Comparison of ENCODE assay signal across 13 mouse cellular contexts in the genomic region with DNA sequence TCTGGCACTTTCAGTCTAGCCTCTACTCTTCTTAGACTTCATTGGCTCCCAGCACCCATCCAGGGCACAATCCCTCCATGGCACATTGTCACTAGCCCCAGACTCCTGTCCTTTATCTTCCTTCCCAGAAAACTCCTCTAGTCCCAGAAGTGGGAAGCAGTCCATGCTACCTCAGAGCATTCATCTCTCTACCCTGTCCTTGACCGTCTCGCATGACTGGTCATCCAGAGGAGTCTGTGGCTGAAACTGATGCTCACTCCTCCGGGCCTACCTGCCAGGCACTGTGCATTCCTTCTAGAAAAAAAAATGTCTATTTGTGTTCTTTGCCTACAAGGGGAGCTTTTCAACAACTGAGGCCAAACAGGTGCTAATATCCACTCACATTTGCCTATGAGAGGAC.
DNase-seq lines count a peak whose midpoint lies in the region; ATAC-seq and TF ChIP-seq lines count a peak whose summit lies in the region.
"Had no signal": no experiment of that assay in that cellular context is flagged by ENCODE, and none has a peak within 500 bp of the region (broad histone marks: within the 10 kb centered on the region; RNA-seq: fewer than 3 reads in every experiment).

No protein-coding gene starts in this region.

- no peaks in the 10 kb centered on the region for H3K9me3 ChIP-seq in hindbrain, postnatal 0 days (ENCODE audit: low read length)
- H3K9me3 ChIP-seq in hindbrain, embryonic 10.5 days = no peaks in the 10 kb centered on the region
- no peaks in the 10 kb centered on the region for H3K9me3 ChIP-seq in kidney, embryonic 15.5 days (replicated peaks)
- H3K9me3 ChIP-seq: forebrain, embryonic 10.5 days; heart, embryonic 12.5 days; heart, embryonic 15.5 days had no signal

- 92% methylated on average over 3 of the region's 3 CpGs for WGBS in hindbrain, postnatal 0 days
- WGBS in hindbrain, embryonic 10.5 days = 87% methylated on average over 3 of the region's 3 CpGs
- 59% methylated on average over 3 of the region's 3 CpGs for WGBS in kidney, embryonic 15.5 days

- no peaks in the 10 kb centered on the region for H3K4me1 ChIP-seq in hindbrain, postnatal 0 days (ENCODE audit: insufficient read depth, low read length)
- peaks cover 20% of the 10 kb centered on the region for H3K4me1 ChIP-seq in hindbrain, embryonic 10.5 days (replicated peaks)
- no peaks in the 10 kb centered on the region for H3K4me1 ChIP-seq in kidney, embryonic 15.5 days
- H3K4me1 ChIP-seq: heart, embryonic 12.5 days; heart, embryonic 15.5 days had no signal

- H3K9ac ChIP-seq in hindbrain, postnatal 0 days (replicated peaks; ENCODE audit: low read length) = no peak overlapping the region
- H3K9ac ChIP-seq in kidney, embryonic 15.5 days = no peak overlapping the region
- H3K9ac ChIP-seq: heart, embryonic 12.5 days; heart, embryonic 15.5 days; hindbrain, embryonic 14.5 days had no signal

- H3K4me3 ChIP-seq in hindbrain, postnatal 0 days (ENCODE audit: low read length) = no peak overlapping the region
- H3K4me3 ChIP-seq in hindbrain, embryonic 10.5 days = no peak overlapping the region
- no peak overlapping the region for H3K4me3 ChIP-seq in kidney, embryonic 15.5 days (replicated peaks)
- H3K4me3 ChIP-seq: forebrain, embryonic 10.5 days; heart, embryonic 12.5 days; heart, embryonic 15.5 days had no signal

- H3K27me3 ChIP-seq in hindbrain, postnatal 0 days (ENCODE audit: insufficient read depth, low read length) = no peaks in the 10 kb centered on the region
- no peaks in the 10 kb centered on the region for H3K27me3 ChIP-seq in hindbrain, embryonic 10.5 days (ENCODE audit: insufficient read depth, poor library complexity, severe bottlenecking)
- H3K27me3 ChIP-seq in kidney, embryonic 15.5 days = no peaks in the 10 kb centered on the region
- H3K27me3 ChIP-seq: heart, embryonic 12.5 days; heart, embryonic 15.5 days had no signal

- DNase-seq in adrenal gland, postnatal 10 days = peak; percentile 6
- DNase-seq in adrenal gland, adult 18-20 months (ENCODE audit: low spot score in 2 of 2) = no peak
- no peak for DNase-seq in hindbrain, postnatal 0 days (ENCODE audit: low spot score)
- no peak for DNase-seq in hindbrain, embryonic 10.5 days (ENCODE audit: low spot score)
- no peak for DNase-seq in kidney, postnatal 10 days
- DNase-seq: gastrocnemius, postnatal 25 days had no signal

- H3K27ac ChIP-seq in hindbrain, postnatal 0 days = 0 out of 2 replicates have a peak overlapping the region, but pooled peaks have one; percentile 2
- no peak overlapping the region for H3K27ac ChIP-seq in hindbrain, embryonic 10.5 days
- no peak overlapping the region for H3K27ac ChIP-seq in kidney, embryonic 15.5 days
- H3K27ac ChIP-seq: forebrain, embryonic 10.5 days; heart, embryonic 15.5 days; hindbrain, embryonic 14.5 days had no signal

- no peak overlapping the region for H3K4me2 ChIP-seq in hindbrain, postnatal 0 days (ENCODE audit: low read depth, low read length)
- H3K4me2 ChIP-seq in kidney, embryonic 15.5 days = no peak overlapping the region
- H3K4me2 ChIP-seq: heart, embryonic 12.5 days; heart, embryonic 15.5 days; hindbrain, embryonic 14.5 days had no signal

- no peak for ATAC-seq in hindbrain, postnatal 0 days
- 0 out of 2 replicates have a peak, but pooled peaks have one; percentile 22 for ATAC-seq in kidney, embryonic 15.5 days (replicated peaks; ENCODE audit: low FRiP score)
- ATAC-seq: CD4-positive, CD25-positive, alpha-beta regulatory T cell, adult 4 months; intestine, postnatal 0 days had no signal

- TF ChIP-seq CTCF in hindbrain, postnatal 0 days (IDR thresholded peaks at IDR 0.05; ENCODE audit: low read depth) = no peak

- no peaks in the 10 kb centered on the region for H3K36me3 ChIP-seq in hindbrain, postnatal 0 days (ENCODE audit: insufficient read depth, low read length)
- no peaks in the 10 kb centered on the region for H3K36me3 ChIP-seq in hindbrain, embryonic 10.5 days
- H3K36me3 ChIP-seq in kidney, embryonic 15.5 days = no peaks in the 10 kb centered on the region
- H3K36me3 ChIP-seq: forebrain, embryonic 10.5 days; heart, embryonic 12.5 days; heart, embryonic 15.5 days had no signal
